Mouse (Mus musculus) colon, adult 2 months (tissue): ENCODE data around the gene Lsm12. TPM values are rescaled to one million over a fixed set of nuclear protein-coding genes. Genes with fewer than 3 reads are reported as not detected.

ENCODE experiments used
- polyA plus RNA-seq: library from polyadenylated mRNA; depleted of rRNA; stranded (reverse); fragments of >200 nt; gene quantifications from 2 replicates; pipeline ENCODE4 v1.2.3, GENCODE M21; 2012; rRNA removed

Lsm12 gene
- 25.4 and 35.2 TPM in 2 replicates for polyA plus RNA-seq

GRCm38 (mm10) chr11:102184646-102185495 is at the start of gene Lsm12:
Gene Lsm12 (minus strand): TSS chr11:102185296.

GRCm38 (mm10) chr11:102230006-102230741 is 45.1 kb upstream of the Lsm12 start, which contains the start of gene Hdac5:
Gene Hdac5 (minus strand): TSS chr11:102230166.

GRCm38 (mm10) chr11:102189461-102190436 is 4.7 kb upstream of the Lsm12 start, which contains the start of gene G6pc3:
Gene G6pc3 (plus strand): TSS chr11:102189620.

GRCm38 (mm10) chr11:102156039-102156785 is 28.9 kb downstream of the Lsm12 start, which contains the start of gene Tmem101:
Gene Tmem101 (minus strand): TSS chr11:102156404.

GRCm38 (mm10) chr11:102145471-102146001 is 39.6 kb downstream of the Lsm12 start, which contains the start of gene Nags:
Gene Nags (plus strand): TSS chr11:102145513.

Other genes with a start within 250 kb of the Lsm12 start
- 0.10 TPM in 1 of 2 replicates, not detected in the other for gene Sost, start 218.3 kb downstream of the Lsm12 start, polyA plus RNA-seq
- not detected in 2 replicates for gene Cfap97d1, start 201.0 kb downstream of the Lsm12 start, polyA plus RNA-seq
- 112 and 133 TPM in 2 replicates for gene Dusp3, start 198.3 kb downstream of the Lsm12 start, polyA plus RNA-seq
- gene Mpp3, start 156.8 kb downstream of the Lsm12 start, polyA plus RNA-seq, result 10.6 and 12.7 TPM in 2 replicates
- gene Cd300lg, start 143.8 kb downstream of the Lsm12 start, polyA plus RNA-seq, result 7.7 and 9.2 TPM in 2 replicates
- gene Mpp2, start 96.8 kb downstream of the Lsm12 start, polyA plus RNA-seq, result 4.9 and 5.9 TPM in 2 replicates
- 156 and 278 TPM in 2 replicates for gene Ppy, start 84.0 kb downstream of the Lsm12 start, polyA plus RNA-seq
- 2,050 and 2,272 TPM in 2 replicates for gene Pyy, start 77.5 kb downstream of the Lsm12 start, polyA plus RNA-seq
- gene Nags, start 39.8 kb downstream of the Lsm12 start, polyA plus RNA-seq, result 10.8 and 16.1 TPM in 2 replicates
- gene Tmem101, start 28.9 kb downstream of the Lsm12 start, polyA plus RNA-seq, result 23.5 and 29.5 TPM in 2 replicates
- gene G6pc3, start 4.3 kb upstream of the Lsm12 start, polyA plus RNA-seq, result 114 and 152 TPM in 2 replicates
- 97.0 and 115 TPM in 2 replicates for gene Hdac5, start 44.9 kb upstream of the Lsm12 start, polyA plus RNA-seq
- gene BC030867, start 63.6 kb upstream of the Lsm12 start, polyA plus RNA-seq, result 3.3 and 3.9 TPM in 2 replicates
- 1.6 and 2.8 TPM in 2 replicates for gene Asb16, start 83.4 kb upstream of the Lsm12 start, polyA plus RNA-seq
- gene Tmub2, start 99.6 kb upstream of the Lsm12 start, polyA plus RNA-seq, result 57.5 and 64.0 TPM in 2 replicates
- 41.5 and 46.8 TPM in 2 replicates for gene Atxn7l3, start 111.3 kb upstream of the Lsm12 start, polyA plus RNA-seq
- 31.0 and 33.3 TPM in 2 replicates for gene Ubtf, start 134.4 kb upstream of the Lsm12 start, polyA plus RNA-seq
- gene Slc4a1, start 180.9 kb upstream of the Lsm12 start, polyA plus RNA-seq, result 0.08 and 0.15 TPM in 2 replicates
- 14.5 and 19.1 TPM in 2 replicates for gene Rundc3a, start 208.1 kb upstream of the Lsm12 start, polyA plus RNA-seq
- gene Slc25a39, start 222.7 kb upstream of the Lsm12 start, polyA plus RNA-seq, result 591 and 649 TPM in 2 replicates
- gene Grn, start 245.0 kb upstream of the Lsm12 start, polyA plus RNA-seq, result 155 and 216 TPM in 2 replicates